Mouse (Mus musculus) heart, postnatal 0 days (tissue): Measurements from ENCODE around the gene Kank4. TPM values are rescaled to one million over a fixed set of nuclear protein-coding genes. Genes with fewer than 3 reads are reported as not detected.

ENCODE experiments used
- ATAC-seq: fragments of 200-750 bp; cut with Nextera tagmentation; 2 replicates; pipeline ENCODE4 v1.8.0; 2017; ENCODE audit warnings: low read depth, moderate number of reproducible peaks, moderate library complexity; ENCODE audit not compliant: insufficient read depth
- DNase-seq: peaks from one replicate; pipeline ENCODE4 v3.0.0-alpha.2; 2016; ENCODE audit warnings: low spot score
- H3K27ac ChIP-seq: fragments of 300-500 bp; sonication (generic); 2 replicates; pipeline ENCODE4 v1.5.1; 2014; ENCODE audit warnings: low read depth, mild to moderate bottlenecking
- H3K27me3 ChIP-seq: fragments of 300-500 bp; sonication (generic); 2 replicates; pipeline ENCODE4 v1.6.1; 2014; ENCODE audit warnings: low read length, mixed read lengths; ENCODE audit not compliant: control insufficient read depth, insufficient read depth
- H3K36me3 ChIP-seq: fragments of 300-500 bp; sonication (generic); replicated peaks from 2 replicates; pipeline ENCODE4 v1.6.1; 2014; ENCODE audit warnings: low read length, mixed read lengths; ENCODE audit not compliant: control insufficient read depth, insufficient read depth
- H3K4me1 ChIP-seq: fragments of 300-500 bp; sonication (generic); 2 replicates; pipeline ENCODE4 v1.6.1; 2014; ENCODE audit warnings: antibody characterized with exemption; ENCODE audit not compliant: control insufficient read depth, insufficient read depth
- H3K4me2 ChIP-seq: fragments of 300-500 bp; sonication (generic); 2 replicates; pipeline ENCODE4 v1.6.1; 2014; ENCODE audit warnings: low read depth, mild to moderate bottlenecking, low read length, moderate library complexity
- H3K4me3 ChIP-seq: fragments of 300-500 bp; sonication (generic); 2 replicates; pipeline ENCODE4 v1.5.1; 2014; ENCODE audit warnings: low read depth, low read length
- H3K9ac ChIP-seq: fragments of 300-500 bp; sonication (generic); replicated peaks from 2 replicates; pipeline ENCODE4 v1.6.1; 2014; ENCODE audit warnings: low read depth, low read length, mixed read lengths
- H3K9me3 ChIP-seq: fragments of 300-500 bp; sonication (generic); replicated peaks from 2 replicates; pipeline ENCODE4 v1.6.1; 2016; ENCODE audit warnings: low read length; ENCODE audit not compliant: control insufficient read depth
- CTCF ChIP-seq: IDR thresholded peaks from 2 replicates; pipeline ENCODE4 v1.5.1; 2016; ENCODE audit warnings: antibody characterized with exemption, control low read depth, low read depth
- EP300 ChIP-seq: IDR thresholded peaks from 2 replicates; pipeline ENCODE4 v1.6.1; 2016; ENCODE audit warnings: antibody characterized with exemption, low read depth
- WGBS: fragments of 180-500 bp; shearing (Covaris S2); extraction: QIAGEN DNeasy Blood & Tissue Kit; methylation state at CpG from one replicate; pipeline ENCODE4 v1.1.7; 2014; 5-methylcytosine and 5-hydroxymethylcytosine counted together
- polyA plus RNA-seq: library from polyadenylated mRNA; unstranded; fragments of >200 nt; fragmentation: Nextera tagmentation; extraction: Ambion mirVana; gene quantifications from 2 replicates; pipeline ENCODE4 v1.2.1, GENCODE M21; 2015
- total RNA-seq: library from RNA; depleted of rRNA; stranded (reverse); fragments of >200 nt; gene quantifications from 2 replicates; pipeline ENCODE4 v1.2.3, GENCODE M21; 2014; ENCODE audit warnings: low replicate concordance; rRNA removed

Gene Kank4
- total RNA-seq (1.1 and 3.3 TPM in 2 replicates), polyA plus RNA-seq (0.22 and 0.38 TPM in 2 replicates)

DNA sequence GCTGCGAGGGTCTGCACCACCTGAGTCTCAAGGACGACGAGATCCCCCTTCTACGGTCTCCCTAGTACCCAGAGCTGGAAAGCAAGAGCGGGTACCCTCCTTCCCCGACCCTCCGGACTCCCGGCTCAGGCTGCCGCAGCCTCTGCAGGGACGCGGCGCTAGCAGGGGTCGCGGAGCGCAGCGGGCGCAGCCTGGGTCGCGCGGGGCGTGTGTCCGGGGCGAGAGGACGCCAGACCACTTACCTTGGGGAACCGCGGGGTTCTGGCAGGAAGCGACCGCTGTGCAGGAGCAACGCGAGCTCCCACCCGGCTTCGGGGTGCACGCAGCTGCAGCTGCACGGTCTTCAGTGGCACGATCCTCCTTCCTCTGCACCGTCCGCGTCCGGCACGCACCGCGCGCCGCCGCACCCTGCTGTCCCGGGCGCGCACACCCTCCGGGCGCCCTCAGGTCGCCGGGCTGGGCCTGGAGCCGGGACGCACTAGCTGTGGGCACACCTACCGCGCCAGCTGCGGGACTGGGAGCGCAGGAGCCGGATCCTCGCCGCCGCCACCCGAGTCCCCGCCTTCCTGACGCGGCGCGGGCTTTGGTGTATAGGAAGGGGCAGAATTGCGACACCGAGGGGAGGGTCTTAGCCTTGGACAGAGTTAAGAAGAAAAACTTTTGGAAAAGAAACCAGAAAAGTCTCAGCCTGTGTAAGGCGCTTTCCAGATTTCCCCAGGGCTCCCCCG is at the start of gene Kank4:
Gene Kank4 (minus strand): TSS at position 354 of the 728 bp plus-strand sequence.
- H3K4me1 ChIP-seq: 0 out of 2 replicates have a peak, but pooled peaks cover 5% of the 10 kb centered on the region
- H3K36me3 ChIP-seq: no peaks in the 10 kb centered on the region
- DNase-seq (peak; percentile 19), ATAC-seq (peak; percentile 68)
- peaks cover 36% of the 10 kb centered on the region; the same call in 1 of the 2 replicates for H3K27me3 ChIP-seq
- H3K27ac ChIP-seq: no peak within 1 kb of the TSS
- H3K4me2 ChIP-seq: peak within 1 kb of the TSS; percentile 96
- WGBS: under 1% methylated on average over 65 of the region's 72 CpGs
- peak within 1 kb of the TSS; percentile 52 for H3K9ac ChIP-seq
- no peaks in the 10 kb centered on the region for H3K9me3 ChIP-seq
- H3K4me3 ChIP-seq: peak within 1 kb of the TSS; percentile 65
- TF ChIP-seq EP300 (no peak), CTCF (no peak)

DNA sequence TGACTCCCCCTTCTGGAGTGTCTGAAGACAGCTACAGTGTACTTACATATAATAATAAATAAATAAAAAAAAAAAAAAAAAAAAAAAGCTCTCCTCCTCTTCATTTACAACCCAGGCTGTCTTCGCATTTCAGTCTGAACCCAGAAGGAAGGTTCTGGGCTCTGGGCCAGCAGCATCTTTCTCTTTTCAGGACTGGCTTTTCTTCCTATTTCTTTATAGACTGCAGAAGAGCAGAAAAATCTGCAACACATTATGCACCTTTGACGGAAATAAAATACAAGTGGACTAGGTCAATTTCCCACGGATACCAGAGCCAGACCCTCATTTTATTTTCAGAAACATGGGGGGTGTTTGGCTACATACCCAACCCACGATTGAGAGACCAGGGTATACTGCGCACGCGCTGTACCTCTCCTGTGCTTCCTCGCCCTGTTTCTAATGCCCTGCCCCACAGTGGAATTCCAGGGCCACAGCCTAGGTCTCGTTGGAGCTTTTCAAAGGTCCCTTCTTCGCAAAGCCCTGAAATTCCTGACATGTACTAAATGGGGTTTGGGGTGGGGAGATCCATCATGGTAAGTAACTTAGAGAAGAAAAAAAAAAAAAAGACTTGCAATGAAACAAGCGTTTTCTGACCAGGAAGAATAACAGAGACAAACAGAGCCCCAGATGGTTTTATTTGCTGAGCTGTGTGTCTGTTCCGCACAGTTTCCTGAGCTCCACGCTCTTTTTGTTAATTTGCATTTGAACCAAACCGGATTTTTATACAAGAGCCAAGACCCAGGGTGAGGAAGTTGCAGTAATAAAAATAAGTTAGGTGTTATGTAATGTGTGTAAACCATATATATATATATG is 48.3 kb upstream of the Kank4 start:
- no peaks in the 10 kb centered on the region for H3K36me3 ChIP-seq
- WGBS: 84% methylated on average over 14 of the region's 14 CpGs

DNA sequence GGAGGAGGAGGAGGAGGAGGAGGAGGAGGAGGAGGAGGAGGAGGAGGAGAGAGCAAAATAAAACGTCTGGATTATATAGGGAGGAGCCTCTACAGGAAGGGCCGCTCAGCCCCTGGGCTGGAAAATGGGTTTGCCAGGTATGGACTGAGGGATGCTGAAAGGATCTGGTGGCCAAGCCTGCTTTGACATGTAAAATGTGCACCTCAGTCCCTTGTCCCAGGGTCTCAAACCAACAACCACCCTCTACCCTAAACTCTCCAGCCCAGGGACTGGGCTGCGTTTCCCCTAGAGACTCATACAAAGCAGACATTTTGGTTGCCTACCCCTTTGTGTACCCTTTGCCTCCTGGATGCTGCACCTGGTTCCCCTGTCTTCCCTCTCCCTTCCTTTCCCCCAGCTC is 47.2 kb upstream of the Kank4 start:
- Histone ChIP-seq H3K36me3 (no peaks in the 10 kb centered on the region), H3K4me2 (no peak overlapping the region), H3K27ac (no peak overlapping the region), H3K4me3 (no peak overlapping the region), H3K4me1 (no peaks in the 10 kb centered on the region), H3K9ac (no peak overlapping the region), H3K27me3 (no peaks in the 10 kb centered on the region), H3K9me3 (peaks cover 8% of the 10 kb centered on the region)
- WGBS: 79% methylated on average over 3 of the region's 3 CpGs
- ATAC-seq (no peak), DNase-seq (no peak)
- TF ChIP-seq CTCF: no peak
- no peak for TF ChIP-seq EP300

More for the DNA sequence above, 48.3 kb upstream of the Kank4 start:
- Histone ChIP-seq H3K27ac (no peak overlapping the region), H3K27me3 (no peaks in the 10 kb centered on the region), H3K4me3 (no peak overlapping the region), H3K9ac (no peak overlapping the region), H3K9me3 (0 out of 2 replicates have a peak, but pooled peaks cover 2% of the 10 kb centered on the region), H3K4me1 (no peaks in the 10 kb centered on the region), H3K4me2 (no peak overlapping the region)
- ATAC-seq (no peak), DNase-seq (no peak)
- no peak for TF ChIP-seq EP300
- TF ChIP-seq CTCF: no peak

DNA sequence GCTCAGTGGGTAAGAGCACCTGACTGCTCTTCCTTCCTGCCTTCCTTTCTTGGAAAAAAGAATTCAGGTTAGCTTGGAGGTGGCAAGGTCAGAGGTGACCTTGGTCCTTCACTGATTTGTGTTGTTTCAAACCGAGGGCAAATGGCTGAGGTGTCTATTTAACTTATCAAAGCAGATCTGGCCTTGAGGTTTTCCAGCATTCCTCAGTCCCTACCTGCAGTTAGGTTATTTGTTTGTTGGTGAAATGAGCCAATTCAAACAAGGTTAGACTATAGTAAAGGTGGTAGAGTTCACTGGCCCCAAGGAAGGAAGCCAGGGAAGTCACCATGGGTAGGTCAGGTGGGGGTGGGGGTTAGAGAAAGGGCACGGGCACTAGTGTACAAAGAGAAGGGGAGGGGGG is 46.8 kb upstream of the Kank4 start:
- 58% methylated on average over 1 of the region's 2 CpGs for WGBS
- peaks cover 8% of the 10 kb centered on the region for H3K9me3 ChIP-seq
- H3K4me2 ChIP-seq: no peak overlapping the region
- H3K4me3 ChIP-seq: no peak overlapping the region
- no peaks in the 10 kb centered on the region for H3K36me3 ChIP-seq
- H3K27ac ChIP-seq: no peak overlapping the region
- DNase-seq: no peak
- H3K9ac ChIP-seq: no peak overlapping the region
- no peaks in the 10 kb centered on the region for H3K4me1 ChIP-seq
- TF ChIP-seq EP300: no peak
- TF ChIP-seq CTCF: no peak
- no peak for ATAC-seq
- H3K27me3 ChIP-seq: no peaks in the 10 kb centered on the region

DNA sequence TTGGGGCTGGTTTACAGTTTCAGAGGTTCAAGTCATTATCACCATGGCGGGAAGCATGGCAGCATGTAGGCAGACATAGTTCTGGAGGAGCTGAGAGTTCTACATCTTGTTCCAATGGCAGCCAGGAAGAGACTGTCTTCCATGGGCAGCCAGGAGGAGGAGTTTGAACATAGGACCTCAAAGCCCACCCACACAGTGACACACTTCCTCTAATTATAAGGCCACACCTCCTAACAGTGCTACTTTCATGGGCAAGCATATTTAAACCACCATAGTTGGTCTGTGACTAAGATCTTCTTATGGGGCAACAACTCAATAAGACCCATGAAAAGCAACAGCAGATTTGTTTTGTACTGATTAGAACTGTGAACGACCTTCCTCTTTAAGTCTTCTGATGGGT is 46.1 kb upstream of the Kank4 start:
- TF ChIP-seq CTCF (no peak), EP300 (no peak)
- Histone ChIP-seq H3K9me3 (peaks cover 8% of the 10 kb centered on the region), H3K36me3 (no peaks in the 10 kb centered on the region), H3K27ac (no peak overlapping the region), H3K9ac (no peak overlapping the region), H3K27me3 (no peaks in the 10 kb centered on the region), H3K4me3 (no peak overlapping the region), H3K4me2 (no peak overlapping the region), H3K4me1 (no peaks in the 10 kb centered on the region)
- DNase-seq (no peak), ATAC-seq (no peak)
- 88% methylated on average over 2 of the region's 2 CpGs for WGBS
